Mouse (Mus musculus): ENCODE data around the gene Pacsin3.
"Not testable (repeated sequence)": the region's sequence is repeated elsewhere in the genome, so short reads cannot be mapped to it uniquely, and the experiment has no call there.

Gene Pacsin3

GRCm38 (mm10) chr2:91255661-91256150 is at the start of gene Pacsin3:
Gene Pacsin3, plus strand, starts transcription at chr2:91255954.
- no peak for DNase-seq (ENCODE audit: low read depth, low spot score)

- DNase-seq (ENCODE audit: low read depth, low spot score), result no peak
These were observed 49.4 kb upstream of the Pacsin3 start for GRCm38 (mm10) chr2:91206254-91206775.

- DNase-seq (ENCODE audit: low read depth, low spot score), result no peak
These were observed 42.4 kb upstream of the Pacsin3 start for GRCm38 (mm10) chr2:91213311-91213710.

GRCm38 (mm10) chr2:91217032-91217431 is 38.7 kb upstream of the Pacsin3 start:
- no peak for DNase-seq (ENCODE audit: low read depth, low spot score)

- DNase-seq (ENCODE audit: low read depth, low spot score), result no peak
These were observed 35.3 kb upstream of the Pacsin3 start for GRCm38 (mm10) chr2:91220501-91220900.

GRCm38 (mm10) chr2:91223614-91224013 is 32.1 kb upstream of the Pacsin3 start:
- no peak for DNase-seq (ENCODE audit: low read depth, low spot score)

- DNase-seq (ENCODE audit: low read depth, low spot score), result no peak
These were observed 26.0 kb upstream of the Pacsin3 start for GRCm38 (mm10) chr2:91229735-91230134.

- DNase-seq (ENCODE audit: low read depth, low spot score), result peak; percentile 95
These were observed 18.9 kb upstream of the Pacsin3 start, which contains the start of gene Ddb2 for GRCm38 (mm10) chr2:91236601-91237510. Gene Ddb2, minus strand, starts transcription at chr2:91236982.

- DNase-seq (ENCODE audit: low read depth, low spot score), result not testable (repeated sequence)
These were observed 18.2 kb upstream of the Pacsin3 start for GRCm38 (mm10) chr2:91237511-91238080.

GRCm38 (mm10) chr2:91242547-91242946 is 13.2 kb upstream of the Pacsin3 start:
- DNase-seq (ENCODE audit: low read depth, low spot score), result no peak

GRCm38 (mm10) chr2:91243416-91243815 is 12.3 kb upstream of the Pacsin3 start:
- no peak for DNase-seq (ENCODE audit: low read depth, low spot score)

GRCm38 (mm10) chr2:91244557-91245228 is 11.1 kb upstream of the Pacsin3 start:
- DNase-seq (ENCODE audit: low read depth, low spot score), result no peak

- no peak for DNase-seq (ENCODE audit: low read depth, low spot score)
These were observed 7.4 kb upstream of the Pacsin3 start for GRCm38 (mm10) chr2:91248366-91248765.

GRCm38 (mm10) chr2:91252001-91252400 is 3.8 kb upstream of the Pacsin3 start:
- DNase-seq (ENCODE audit: low read depth, low spot score), result no peak

GRCm38 (mm10) chr2:91252512-91252911 is 3.2 kb upstream of the Pacsin3 start:
- DNase-seq (ENCODE audit: low read depth, low spot score), result no peak

- no peak for DNase-seq (ENCODE audit: low read depth, low spot score)
These were observed 901 bp upstream of the Pacsin3 start for GRCm38 (mm10) chr2:91254725-91255380.

GRCm38 (mm10) chr2:91256256-91257125 is 737 bp downstream of the Pacsin3 start:
- DNase-seq (ENCODE audit: low read depth, low spot score), result no peak

- no peak for DNase-seq (ENCODE audit: low read depth, low spot score)
These were observed 1.6 kb downstream of the Pacsin3 start for GRCm38 (mm10) chr2:91257126-91257980.

GRCm38 (mm10) chr2:91258054-91258453 is 2.3 kb downstream of the Pacsin3 start:
- no peak for DNase-seq (ENCODE audit: low read depth, low spot score)

Measured in retina, postnatal 7 days (tissue).